Mouse (Mus musculus): Measurements from ENCODE around the gene Car10.

The Car10 gene

DNA sequence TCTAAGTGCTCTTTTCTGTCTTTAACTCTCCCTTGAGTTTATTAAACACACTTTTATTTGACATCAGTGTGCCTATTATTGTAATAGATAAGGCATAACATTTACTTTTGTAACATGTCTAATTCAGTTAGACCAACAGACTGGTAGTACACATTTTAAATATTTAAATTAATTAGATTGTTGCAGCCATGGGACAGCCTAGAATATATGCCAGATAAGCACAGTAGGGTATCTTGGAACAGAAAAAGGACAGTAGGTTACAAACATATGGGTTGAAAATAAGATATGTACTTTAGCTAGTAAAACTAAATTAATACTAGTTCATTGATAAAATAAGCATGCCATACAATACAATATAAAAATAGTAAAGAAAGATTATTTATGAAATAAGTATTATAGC lies 74.6 kb downstream of the Car10 start:
- no peak for DNase-seq

GRCm38 (mm10) chr11:93173533-93174308 lies 75.9 kb downstream of the Car10 start:
- peak; percentile 80 to 86 for DNase-seq

DNA sequence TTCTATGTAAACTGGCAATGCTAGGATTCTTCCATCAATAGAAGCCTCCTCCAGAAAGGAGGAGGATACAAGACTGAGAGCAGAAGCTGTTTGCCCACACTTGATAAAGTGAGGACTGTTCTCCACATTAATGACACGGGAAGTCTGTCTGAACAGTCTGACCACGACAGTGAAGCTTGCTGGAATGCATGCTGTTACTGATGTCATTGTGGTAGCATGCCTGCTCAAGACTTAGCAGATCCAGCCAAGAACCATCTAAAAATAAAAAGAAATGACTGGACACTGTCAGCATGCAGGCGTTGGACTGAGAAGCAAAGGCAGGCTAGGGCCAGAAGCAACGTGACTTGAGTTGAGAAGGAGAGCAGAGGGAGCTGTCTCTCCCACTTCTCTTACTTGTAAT lies 87.6 kb downstream of the Car10 start:
- peak; percentile 69 for DNase-seq

DNA sequence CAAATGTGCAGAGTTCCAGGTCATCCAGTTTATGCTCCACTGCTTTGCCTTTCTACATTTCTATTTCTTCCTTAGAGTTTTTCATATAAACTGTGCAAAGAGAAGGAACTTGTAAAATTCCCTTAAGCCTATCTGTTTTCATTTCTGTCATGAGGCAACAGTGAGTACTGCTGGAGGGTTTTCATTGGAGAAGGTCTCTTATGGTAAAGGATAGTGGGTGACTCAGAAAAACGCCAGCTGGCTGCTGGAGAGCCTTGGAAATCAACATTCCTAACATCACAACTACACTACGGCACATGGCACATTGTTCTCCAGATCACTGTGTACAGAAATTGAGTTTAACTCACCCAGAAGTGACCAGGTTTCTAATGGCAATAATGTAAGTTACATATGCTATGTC lies 88.3 kb downstream of the Car10 start:
- DNase-seq: no peak

- DNase-seq: no peak
These were observed 90.8 kb downstream of the Car10 start for GRCm38 (mm10) chr11:93188621-93189020.

GRCm38 (mm10) chr11:93200046-93200445 lies 102.2 kb downstream of the Car10 start:
- peak; percentile 58 to 65 for DNase-seq

DNA sequence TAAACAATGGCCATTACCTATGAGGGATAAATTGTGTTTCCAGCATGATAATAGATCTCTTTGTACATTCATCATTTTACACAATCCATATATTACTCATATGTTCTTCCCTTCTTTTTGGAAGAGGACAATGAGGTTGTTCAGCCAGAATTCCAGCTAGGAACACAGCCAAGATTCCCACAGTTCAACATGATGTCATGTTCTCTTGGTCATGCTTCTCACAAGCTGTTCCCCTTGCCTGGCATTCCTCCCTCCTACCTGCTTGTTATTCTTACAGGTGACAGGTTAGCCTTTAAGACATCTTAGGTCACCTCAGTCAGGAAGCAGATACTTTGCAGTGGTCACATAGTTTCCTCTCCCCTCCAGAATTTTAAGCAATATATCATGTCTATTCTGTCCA lies 119.6 kb downstream of the Car10 start:
- DNase-seq: peak; percentile 88 to 91

GRCm38 (mm10) chr11:93230057-93230456 lies 132.2 kb downstream of the Car10 start:
- DNase-seq: peak; percentile 31

GRCm38 (mm10) chr11:93249771-93250265 lies 152.0 kb downstream of the Car10 start:
- DNase-seq: no peak

- peak; percentile 28 to 29 for DNase-seq
These were observed 153.9 kb downstream of the Car10 start for GRCm38 (mm10) chr11:93251766-93252165.

DNA sequence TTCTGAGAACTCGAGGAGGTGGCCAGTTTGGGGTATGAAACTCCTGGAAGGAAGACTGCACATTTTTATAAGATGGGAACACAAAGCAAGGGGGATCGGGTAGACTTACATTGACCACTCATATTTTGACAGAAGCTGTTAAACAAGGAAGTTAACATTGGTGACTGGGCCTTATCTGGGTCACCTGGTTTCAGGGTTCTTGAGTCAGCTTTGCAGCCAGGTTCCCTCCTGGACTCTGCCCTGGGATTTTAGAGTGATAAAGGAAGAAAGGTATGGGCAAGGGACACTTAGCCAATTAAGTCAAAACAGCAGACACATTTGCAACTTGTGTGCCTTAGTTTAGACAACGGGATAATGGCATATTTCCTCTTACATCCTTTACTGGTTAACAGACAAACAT lies 166.2 kb downstream of the Car10 start:
- DNase-seq: no peak

DNA sequence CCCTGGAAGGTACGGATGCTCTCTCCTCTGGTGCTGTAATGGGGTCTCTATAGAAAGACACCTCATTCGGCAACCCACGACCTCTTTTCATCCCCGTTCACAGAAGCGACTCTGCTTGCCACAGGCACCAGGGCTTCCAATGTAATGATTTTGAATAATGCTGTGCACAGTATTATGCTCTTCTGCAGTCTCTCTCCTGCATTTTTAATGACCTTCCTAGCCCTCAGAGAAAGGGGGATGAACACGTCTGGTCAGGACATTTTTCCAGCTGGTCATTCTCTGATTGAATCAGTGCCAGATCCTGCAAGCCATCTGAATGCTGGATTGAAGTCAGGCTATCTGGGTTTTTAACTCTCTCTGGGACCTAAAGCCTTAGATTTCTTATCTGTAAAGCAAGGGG lies 174.2 kb downstream of the Car10 start:
- DNase-seq: peak; percentile 72 to 80

- peak in 1 of 2 experiments; percentile 14 for DNase-seq
These were observed 176.1 kb downstream of the Car10 start for GRCm38 (mm10) chr11:93273906-93274305.

DNA sequence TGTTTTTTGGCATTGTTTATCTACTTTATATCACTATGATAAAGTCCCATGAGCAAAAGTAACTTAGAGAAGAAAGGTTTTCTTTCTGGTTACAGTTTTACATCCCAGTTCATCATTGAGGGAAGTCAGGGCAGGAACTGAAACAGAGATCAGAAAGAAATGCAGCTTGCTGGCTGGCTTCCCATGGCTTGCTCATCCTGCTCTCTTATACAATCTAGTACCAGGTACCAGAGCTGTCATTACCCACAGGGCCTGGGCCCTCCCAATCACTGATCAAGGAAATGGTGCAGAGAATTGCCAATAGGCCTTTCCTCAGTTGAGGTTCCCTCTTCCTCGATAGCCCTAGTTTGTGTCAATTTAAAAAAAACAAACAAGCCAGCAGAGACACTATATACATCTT lies 195.8 kb downstream of the Car10 start:
- peak in 1 of 2 experiments; percentile 16 for DNase-seq

DNA sequence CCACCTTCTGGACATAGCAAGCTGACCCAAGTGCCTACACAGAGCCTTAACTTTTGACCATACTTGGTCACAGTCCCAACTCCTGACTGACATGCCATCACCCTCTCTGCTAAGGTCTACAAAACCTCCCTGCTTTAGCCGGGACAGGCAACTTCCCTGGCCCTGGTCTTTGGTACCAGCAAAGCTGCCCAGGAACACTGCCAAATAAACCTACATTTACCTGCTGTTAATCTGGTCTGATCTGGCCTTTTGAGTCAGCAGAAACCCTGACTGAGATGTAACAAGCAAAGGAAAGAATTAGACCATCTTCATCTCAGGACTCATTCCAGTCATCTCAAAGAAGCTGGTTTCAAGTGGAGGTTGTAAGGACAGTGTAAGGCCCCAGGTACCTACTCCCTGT lies 212.2 kb downstream of the Car10 start:
- DNase-seq: peak; percentile 21 to 36

DNA sequence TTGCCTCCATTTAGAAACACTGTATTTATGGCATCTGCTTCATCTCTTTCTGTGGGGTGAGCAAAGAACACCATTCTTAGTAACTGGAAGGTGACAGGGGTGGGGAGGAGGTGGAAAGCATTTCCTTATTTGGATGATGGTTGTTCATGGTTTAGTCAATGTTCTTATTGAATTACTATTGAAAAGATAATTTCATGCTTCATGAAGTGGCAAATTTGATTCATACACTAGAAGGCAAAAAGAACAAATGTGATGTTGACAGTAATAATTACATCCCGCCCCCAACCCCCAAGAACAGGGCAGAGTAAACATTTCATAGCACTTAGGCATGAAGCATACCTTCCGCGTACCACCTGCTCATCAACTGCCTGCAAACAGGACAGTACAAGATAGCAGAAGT lies 239.9 kb downstream of the Car10 start:
- DNase-seq: no peak

- peak in 1 of 2 experiments; percentile 25 for DNase-seq
These were observed 246.1 kb downstream of the Car10 start for GRCm38 (mm10) chr11:93343961-93344360.

DNA sequence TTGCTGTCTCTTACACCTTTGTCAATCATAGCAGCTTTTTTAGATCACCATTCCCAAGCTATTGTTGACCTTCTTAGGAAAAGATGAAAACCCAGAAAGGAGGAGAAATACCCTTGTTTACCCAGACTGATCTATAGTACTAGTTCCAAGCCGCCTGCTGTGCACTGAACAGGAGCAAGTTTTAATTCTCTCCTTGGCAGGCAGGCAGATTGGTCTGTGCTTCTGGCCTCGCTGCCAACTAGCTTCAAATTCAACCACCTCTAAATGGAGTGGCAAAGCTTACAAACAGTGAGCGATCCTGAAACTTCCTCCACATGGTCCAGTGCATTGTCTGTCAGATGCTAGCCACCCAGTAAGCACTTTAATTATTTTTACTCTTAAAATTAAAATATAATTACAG lies 247.0 kb downstream of the Car10 start:
- peak; percentile 82 to 92 for DNase-seq

DNA sequence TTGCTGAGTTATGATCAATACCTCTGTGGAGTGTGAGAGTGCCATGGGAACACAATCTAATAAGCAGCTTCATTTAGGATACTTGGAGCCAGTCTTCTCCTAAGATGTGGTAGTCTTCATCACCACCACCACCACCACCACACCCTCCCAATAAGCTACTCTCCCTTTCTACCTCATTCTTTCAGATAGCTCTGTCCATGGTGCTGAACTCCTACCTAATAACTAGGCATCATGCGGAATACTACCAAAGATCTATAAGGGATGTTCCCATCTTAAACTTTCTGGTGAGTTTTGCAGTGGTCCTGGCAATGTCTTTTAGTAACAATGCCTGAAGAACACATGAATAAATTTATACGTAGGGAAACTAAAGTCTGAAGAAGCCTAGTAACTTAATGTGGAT lies 263.7 kb downstream of the Car10 start:
- no peak for DNase-seq

- no peak for DNase-seq
These were observed 266.3 kb downstream of the Car10 start for GRCm38 (mm10) chr11:93364171-93364570.

DNA sequence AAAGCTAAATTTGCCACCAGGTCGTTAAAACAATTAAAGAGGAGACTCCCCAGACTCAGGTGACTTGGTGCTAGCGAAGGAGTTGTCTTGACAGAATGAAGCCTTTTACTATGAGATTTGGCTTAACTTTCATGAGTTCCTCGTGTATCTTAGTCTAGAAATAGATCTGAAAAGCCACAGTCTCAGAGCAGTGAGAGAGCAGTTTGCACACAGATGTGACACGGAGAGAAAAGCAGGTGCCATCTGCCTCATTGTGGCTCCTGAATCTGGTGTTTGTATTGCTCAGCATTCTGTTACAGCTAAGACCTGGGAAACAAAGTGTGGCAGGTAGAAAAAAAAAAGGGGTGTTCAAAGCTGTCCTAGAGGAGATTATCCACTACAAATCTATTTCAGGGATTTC lies 269.4 kb downstream of the Car10 start:
- no peak for DNase-seq

- DNase-seq: no peak
These were observed 269.9 kb downstream of the Car10 start for GRCm38 (mm10) chr11:93367740-93368139.

GRCm38 (mm10) chr11:93373697-93374354 lies 276.0 kb downstream of the Car10 start:
- no peak for DNase-seq

DNA sequence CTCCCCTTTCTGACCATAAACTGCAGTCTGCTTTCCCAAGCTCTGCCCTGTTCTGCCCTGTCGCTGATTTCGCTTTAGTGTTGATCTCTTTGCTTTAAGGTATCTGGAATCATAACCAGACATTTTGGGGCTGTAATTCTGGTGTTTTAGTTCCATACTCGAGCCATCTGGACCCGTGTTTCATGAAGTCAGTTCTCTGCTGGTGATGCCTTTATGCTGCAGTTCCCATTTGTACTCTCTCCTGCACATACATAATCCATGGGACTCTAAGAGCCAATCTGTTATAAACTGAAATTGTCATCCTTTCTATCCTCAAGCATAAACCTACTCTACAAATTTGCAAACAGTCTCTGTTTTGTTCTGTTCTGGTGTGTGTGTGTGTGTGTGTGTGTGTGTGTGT lies 293.3 kb downstream of the Car10 start:
- no peak for DNase-seq

All from cerebellum, postnatal 10 days (tissue).